Mouse (Mus musculus): Measurements from ENCODE around the gene Pde4b. TPM values are rescaled to one million over a fixed set of nuclear protein-coding genes. Genes with fewer than 3 reads are reported as not detected.

The Pde4b gene
- total RNA-seq, 2 experiments from 2014 or later = 85.9 to 89.8 TPM

DNA sequence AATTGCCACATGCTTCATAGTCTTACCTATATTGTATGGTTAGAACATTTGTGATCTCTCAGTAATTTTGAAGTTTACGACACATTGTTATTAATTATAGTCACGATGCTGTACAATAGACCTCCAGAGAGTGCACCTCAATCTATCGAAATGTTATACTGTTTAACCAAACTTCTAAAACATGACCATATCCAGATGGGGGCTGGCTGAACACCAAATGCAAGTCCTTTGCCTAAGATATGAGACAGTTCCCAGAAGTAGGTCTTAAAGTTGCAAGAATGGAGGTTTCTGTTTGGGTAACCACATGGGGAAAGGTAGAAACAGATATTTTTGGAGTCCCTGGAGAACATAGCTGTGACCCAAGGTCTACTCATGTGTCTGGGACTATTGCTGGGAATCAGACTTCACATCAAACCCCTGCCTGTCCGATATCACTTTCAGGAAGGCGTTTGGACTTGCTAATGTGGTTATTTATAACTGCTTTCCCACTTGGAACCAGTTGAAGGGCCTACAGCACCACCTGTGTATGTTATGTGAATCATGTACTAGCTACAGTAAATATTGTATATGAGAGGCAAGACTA is 452.3 kb downstream of the Pde4b start:
- intact Hi-C loops (cut with DNase I) = no loop called here
- no peak for DNase-seq (ENCODE audit: extremely low spot score in 1 of 2, low spot score in 2 of 2)

DNA sequence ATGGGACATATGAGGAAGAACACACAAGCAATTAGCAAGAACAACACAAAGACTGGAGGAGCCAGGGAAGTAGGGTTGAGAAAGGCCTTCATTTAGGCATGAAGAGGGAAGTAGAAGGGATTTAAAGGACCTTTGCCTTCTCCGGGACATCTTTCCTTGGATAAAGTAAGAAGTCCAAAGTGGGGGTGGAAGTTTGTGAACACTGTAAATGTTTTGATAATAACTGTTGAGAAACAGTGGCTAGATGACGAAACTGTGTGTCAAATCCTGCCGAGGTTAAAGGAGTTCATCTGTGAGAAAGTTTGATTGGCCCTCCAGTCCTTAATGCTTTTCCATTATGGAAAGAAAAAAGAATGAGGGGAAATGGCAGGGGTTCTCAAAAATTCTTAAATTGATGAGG is 455.6 kb downstream of the Pde4b start:
- no peak for DNase-seq (ENCODE audit: extremely low spot score in 1 of 2, low spot score in 2 of 2)
- intact Hi-C loops (cut with DNase I) = no loop called here

DNA sequence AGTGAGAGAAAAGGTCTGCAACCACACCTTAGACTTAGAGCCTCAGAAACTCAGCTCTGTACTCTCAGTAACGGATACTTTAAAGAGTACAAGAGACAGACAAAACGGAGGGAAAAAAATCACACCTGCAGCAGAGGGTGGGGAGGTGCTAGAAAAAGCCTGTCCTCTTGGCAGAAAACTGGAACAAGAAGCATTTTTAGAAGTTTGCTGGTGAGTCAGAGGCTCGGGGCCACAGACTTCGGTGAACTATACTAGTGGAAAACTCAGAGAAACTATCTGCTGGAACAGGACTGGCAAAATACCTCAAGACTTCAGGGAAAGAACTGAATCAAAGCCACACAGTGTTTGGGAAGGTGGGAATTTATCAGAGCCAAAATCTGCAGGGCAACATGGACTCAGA is 457.9 kb downstream of the Pde4b start:
- intact Hi-C loops (cut with DNase I) = no loop called here
- no peak for DNase-seq (ENCODE audit: extremely low spot score in 1 of 2, low spot score in 2 of 2)

DNA sequence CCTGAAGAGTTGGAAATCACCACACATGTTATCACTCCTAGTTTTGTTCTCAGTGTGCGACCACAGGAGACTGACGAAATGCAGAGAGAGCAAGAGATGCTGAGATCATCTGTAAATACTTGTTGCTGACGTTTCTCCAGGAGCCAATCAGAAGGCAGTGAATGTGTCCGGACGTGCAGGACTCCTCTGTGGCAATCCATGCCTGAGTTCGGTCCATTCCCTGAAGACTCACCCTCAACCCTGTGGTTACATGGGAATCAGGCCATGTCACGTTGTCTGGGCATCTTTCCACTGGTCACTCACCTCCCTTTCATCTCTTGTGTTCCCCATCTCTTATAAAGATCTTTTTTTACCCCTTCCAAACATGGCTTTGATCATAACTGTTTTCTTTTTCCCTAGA is 468.2 kb downstream of the Pde4b start:
- intact Hi-C loops (cut with DNase I) = no loop called here
- DNase-seq (ENCODE audit: extremely low spot score in 1 of 2, low spot score in 2 of 2) = no peak

- no peak for DNase-seq (ENCODE audit: extremely low spot score in 1 of 2, low spot score in 2 of 2)
- intact Hi-C loops (cut with DNase I) = no loop called here
Observed at GRCm38 (mm10) chr4:102557006-102557405, 469.7 kb downstream of the Pde4b start.

DNA sequence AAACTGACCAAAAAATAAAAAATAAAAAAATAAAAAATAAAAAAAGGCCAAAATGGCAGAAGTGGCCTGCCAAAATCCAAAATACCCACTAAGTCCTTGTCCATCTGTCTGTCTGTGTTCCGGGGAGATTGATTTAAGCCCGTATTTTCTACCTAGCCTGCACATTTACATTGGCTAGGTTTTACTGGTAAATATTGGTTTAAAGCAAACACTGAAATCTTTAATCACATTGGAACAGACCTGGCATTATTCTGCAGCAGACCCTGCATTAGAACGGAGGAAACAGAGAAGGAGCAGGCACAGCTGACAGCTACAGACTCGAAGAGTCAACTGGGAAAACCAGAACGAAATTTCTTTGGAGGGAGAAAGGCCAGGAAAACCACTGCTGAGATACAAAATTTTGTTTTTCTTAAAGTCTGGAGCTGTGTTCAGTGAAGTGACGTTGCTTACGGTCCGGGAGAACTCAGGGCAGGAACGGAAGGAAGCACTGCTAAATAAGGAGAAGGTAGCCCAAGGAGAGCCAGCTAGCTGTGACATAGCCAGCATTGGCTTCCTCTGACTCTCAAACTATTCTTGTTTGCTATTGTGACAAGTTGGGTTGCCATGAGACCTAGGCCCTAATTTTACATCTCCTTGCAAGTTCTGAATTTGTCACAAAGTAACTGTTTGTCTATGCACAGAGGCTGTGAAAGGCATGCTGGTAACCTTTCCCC is 470.3 kb downstream of the Pde4b start:
- DNase-seq (ENCODE audit: extremely low spot score in 1 of 2, low spot score in 2 of 2) = no peak
- intact Hi-C loops (cut with DNase I) = no loop called here

GRCm38 (mm10) chr4:102558328-102558727 is 471.0 kb downstream of the Pde4b start:
- intact Hi-C loops (cut with DNase I) = no loop called here
- no peak for DNase-seq (ENCODE audit: extremely low spot score in 1 of 2, low spot score in 2 of 2)

DNA sequence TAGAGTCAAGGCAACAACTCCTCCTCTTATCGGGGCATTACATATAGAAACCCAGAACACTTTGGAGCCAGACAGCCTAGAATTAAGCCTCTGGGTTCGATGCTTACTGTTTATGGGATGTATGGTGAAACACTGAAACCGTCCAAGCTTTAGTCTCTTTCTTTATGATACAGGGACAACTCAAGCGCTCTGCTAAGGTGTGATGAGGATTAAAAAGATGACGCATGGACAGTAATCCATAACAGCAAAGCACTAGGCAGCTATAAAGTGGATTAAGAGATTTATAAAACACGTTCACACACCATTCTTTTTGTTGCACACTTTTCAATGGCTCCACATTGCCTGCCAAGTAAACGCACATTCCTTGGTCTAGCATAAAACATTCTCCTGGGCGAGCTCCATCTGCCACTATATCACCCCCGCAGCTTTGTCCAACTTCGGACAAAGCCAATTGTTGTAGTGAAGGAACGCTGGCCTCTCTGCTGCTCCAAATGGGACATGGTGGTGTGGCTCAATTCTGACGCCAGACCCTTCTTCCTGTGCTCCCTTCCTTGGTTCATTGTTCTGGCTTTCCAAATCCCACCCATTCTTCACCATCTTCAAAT is 473.4 kb downstream of the Pde4b start:
- intact Hi-C loops (cut with DNase I) = no loop called here
- no peak for DNase-seq (ENCODE audit: extremely low spot score in 1 of 2, low spot score in 2 of 2)

- intact Hi-C loops (cut with DNase I) = no loop called here
- DNase-seq (ENCODE audit: extremely low spot score in 1 of 2, low spot score in 2 of 2) = no peak
Observed at GRCm38 (mm10) chr4:102563273-102563855, 476.0 kb downstream of the Pde4b start.

GRCm38 (mm10) chr4:102564286-102564685 is 476.9 kb downstream of the Pde4b start:
- no peak for DNase-seq (ENCODE audit: extremely low spot score in 1 of 2, low spot score in 2 of 2)
- intact Hi-C loops (cut with DNase I) = no loop called here

DNA sequence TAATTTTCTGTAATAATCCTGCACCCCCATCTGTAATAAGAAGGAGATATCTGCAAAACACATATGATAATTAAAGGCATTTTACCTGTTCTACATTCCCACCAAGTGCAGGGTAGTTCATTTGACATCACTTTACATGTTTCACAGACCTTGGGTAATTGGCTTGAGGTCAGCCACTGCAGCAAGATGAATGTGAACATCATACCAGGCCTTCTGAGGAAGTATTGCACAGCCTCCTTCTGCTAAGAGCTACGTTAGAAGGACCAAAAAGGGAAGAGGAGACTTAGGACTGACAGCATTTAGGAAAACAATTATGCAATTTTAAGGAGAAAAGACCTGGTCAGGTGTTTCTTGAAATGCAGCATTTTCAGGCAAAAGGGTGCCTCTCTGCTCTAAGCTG is 479.1 kb downstream of the Pde4b start:
- DNase-seq (ENCODE audit: extremely low spot score in 1 of 2, low spot score in 2 of 2) = no peak
- intact Hi-C loops (cut with DNase I) = loop anchor here (5.0 kb wide), 1 partner anchor 34 kb away; no protein-coding TSS in a partner anchor

GRCm38 (mm10) chr4:102567111-102567510 is 479.8 kb downstream of the Pde4b start:
- no peak for DNase-seq (ENCODE audit: extremely low spot score in 1 of 2, low spot score in 2 of 2)
- intact Hi-C loops (cut with DNase I) = loop anchor here (5.0 kb wide), 1 partner anchor 35 kb away; no protein-coding TSS in a partner anchor

- DNase-seq (ENCODE audit: extremely low spot score in 1 of 2, low spot score in 2 of 2) = no peak
- intact Hi-C loops (cut with DNase I) = loop anchor here (5.0 kb wide), 1 partner anchor 35 kb away; no protein-coding TSS in a partner anchor
Observed at GRCm38 (mm10) chr4:102567676-102568254, 480.4 kb downstream of the Pde4b start.

GRCm38 (mm10) chr4:102568591-102568990 is 481.2 kb downstream of the Pde4b start:
- intact Hi-C loops (cut with DNase I) = loop anchor here (5.0 kb wide), 1 partner anchor 36 kb away; no protein-coding TSS in a partner anchor
- DNase-seq (ENCODE audit: extremely low spot score in 1 of 2, low spot score in 2 of 2) = peak; percentile 20 to 74

GRCm38 (mm10) chr4:102569101-102569583 is 481.8 kb downstream of the Pde4b start:
- intact Hi-C loops (cut with DNase I) = loop anchor here (5.0 kb wide), 1 partner anchor 37 kb away; no protein-coding TSS in a partner anchor
- no peak for DNase-seq (ENCODE audit: extremely low spot score in 1 of 2, low spot score in 2 of 2)

DNA sequence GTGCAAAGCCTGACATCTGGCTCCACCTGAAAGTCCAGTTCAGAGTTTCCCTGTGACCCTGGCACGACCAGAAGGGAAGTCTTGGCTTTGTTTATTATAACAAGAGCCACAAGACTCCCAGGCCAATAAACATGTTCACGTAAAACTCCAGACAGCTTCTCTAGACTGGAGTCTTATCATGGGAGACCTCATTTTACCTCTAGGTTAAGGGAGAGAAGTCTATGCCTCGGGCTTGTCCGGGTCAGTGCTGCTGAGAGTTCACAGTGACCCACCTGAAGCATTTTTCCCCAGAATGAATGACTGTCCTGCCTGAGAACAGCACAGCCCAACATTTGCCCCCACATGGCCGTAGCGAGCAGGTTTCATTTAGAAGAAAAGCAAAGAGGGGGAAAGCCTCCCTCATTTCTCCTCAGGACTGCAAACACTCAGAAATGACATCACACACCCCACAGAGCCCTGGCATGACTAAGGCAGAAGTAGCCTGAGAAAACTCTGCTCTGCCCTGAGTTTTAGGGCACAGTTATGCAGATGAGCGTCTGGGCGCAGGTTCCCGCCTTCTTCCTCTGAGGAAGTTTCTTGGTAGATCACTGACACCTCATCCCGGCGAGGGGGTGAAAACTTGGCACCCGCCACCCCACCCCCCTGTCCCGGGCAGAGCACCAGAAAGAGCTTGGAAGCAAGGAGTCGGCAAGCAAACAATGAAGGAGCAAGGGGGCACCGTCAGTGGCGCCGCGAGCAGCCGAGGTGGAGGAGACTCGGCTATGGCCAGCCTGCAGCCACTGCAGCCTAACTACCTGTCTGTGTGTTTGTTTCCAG is 482.8 kb downstream of the Pde4b start:
- intact Hi-C loops (cut with DNase I) = loop anchor here (5.0 kb wide), 2 partner anchors 38 to 63 kb away; no protein-coding TSS in a partner anchor
- peak in 1 of 2 experiments; percentile 71 for DNase-seq (ENCODE audit: extremely low spot score in 1 of 2, low spot score in 2 of 2)

DNA sequence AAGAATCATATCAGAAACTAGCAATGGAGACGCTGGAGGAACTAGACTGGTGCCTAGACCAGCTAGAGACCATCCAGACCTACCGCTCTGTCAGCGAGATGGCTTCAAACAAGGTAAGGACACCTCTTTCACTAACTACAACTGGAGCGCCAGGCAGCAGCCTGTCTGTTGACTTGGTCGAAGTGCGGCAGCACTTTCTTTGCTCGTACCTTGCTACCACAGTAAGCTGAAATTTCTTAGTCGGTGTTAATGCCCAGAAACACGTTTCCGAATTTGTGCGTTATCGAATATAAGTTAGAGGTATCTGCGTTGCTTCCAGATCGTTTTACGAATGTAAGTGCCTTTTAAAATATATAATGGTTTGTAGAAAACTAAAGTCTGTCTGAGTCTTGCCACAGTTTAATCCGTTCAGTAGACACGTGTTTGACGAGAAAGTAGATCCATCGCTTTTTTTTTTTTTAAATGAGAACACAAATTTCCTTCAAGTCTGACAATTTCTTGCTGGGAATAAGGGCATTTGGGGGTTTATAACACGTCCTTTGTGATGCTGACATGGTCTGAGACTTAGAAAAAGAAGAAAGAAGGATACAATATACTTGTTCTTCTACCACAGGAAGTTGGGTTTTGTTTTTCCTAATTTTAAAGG is 483.5 kb downstream of the Pde4b start:
- intact Hi-C loops (cut with DNase I) = loop anchor here (5.0 kb wide), 1 partner anchor 64 kb away; no protein-coding TSS in a partner anchor
- no peak for DNase-seq (ENCODE audit: extremely low spot score in 1 of 2, low spot score in 2 of 2)

- DNase-seq (ENCODE audit: extremely low spot score in 1 of 2, low spot score in 2 of 2) = no peak
- intact Hi-C loops (cut with DNase I) = loop anchor here (5.0 kb wide), 1 partner anchor 65 kb away; no protein-coding TSS in a partner anchor
Observed at GRCm38 (mm10) chr4:102572031-102572430, 484.7 kb downstream of the Pde4b start.

All from left cerebral cortex, postnatal 10 days (tissue).